Mouse (Mus musculus) gastrocnemius, adult 18-20 months (tissue): ENCODE measurements around the gene Phlda1. TPM values are rescaled to one million over a fixed set of nuclear protein-coding genes. Genes with fewer than 3 reads are reported as not detected.

ENCODE experiments used
- DNase-seq: peaks from one replicate; pipeline ENCODE4 v3.0.0; 2021; ENCODE audit warnings: low spot score
- total RNA-seq, 2 experiments: library from RNA; stranded (reverse); gene quantifications; 2 replicates each; pipeline ENCODE4 v1.2.3; 2021

The Phlda1 gene
- total RNA-seq, 2 experiments from 2014 or later: 2.7 to 4.7 TPM

- no peak for DNase-seq
Observed at GRCm38 (mm10) chr10:111527057-111527456, 21.0 kb downstream of the Phlda1 start.

- no peak for DNase-seq
Observed at GRCm38 (mm10) chr10:111527613-111528012, 21.5 kb downstream of the Phlda1 start.

- DNase-seq: no peak
Observed at GRCm38 (mm10) chr10:111528283-111528682, 22.2 kb downstream of the Phlda1 start.

- DNase-seq: no peak
Observed at GRCm38 (mm10) chr10:111530398-111530797, 24.3 kb downstream of the Phlda1 start.

GRCm38 (mm10) chr10:111534691-111535090 lies 28.6 kb downstream of the Phlda1 start:
- DNase-seq: no peak

- no peak for DNase-seq
Observed at GRCm38 (mm10) chr10:111537410-111537809, 31.3 kb downstream of the Phlda1 start.

- no peak for DNase-seq
Observed at GRCm38 (mm10) chr10:111539724-111540324, 33.7 kb downstream of the Phlda1 start.

- no peak for DNase-seq
Observed at GRCm38 (mm10) chr10:111540678-111541077, 34.6 kb downstream of the Phlda1 start.

GRCm38 (mm10) chr10:111543106-111543505 lies 37.0 kb downstream of the Phlda1 start:
- DNase-seq: no peak

GRCm38 (mm10) chr10:111543781-111544260 lies 37.7 kb downstream of the Phlda1 start:
- DNase-seq: peak; percentile 43

GRCm38 (mm10) chr10:111544311-111544710 lies 38.2 kb downstream of the Phlda1 start:
- DNase-seq: no peak

- no peak for DNase-seq
Observed at GRCm38 (mm10) chr10:111545648-111546047, 39.6 kb downstream of the Phlda1 start.

- DNase-seq: peak; percentile 83
Observed at GRCm38 (mm10) chr10:111547881-111548372, 41.8 kb downstream of the Phlda1 start.

- DNase-seq: peak; percentile 91
Observed at GRCm38 (mm10) chr10:111550075-111550695, 44.1 kb downstream of the Phlda1 start.

GRCm38 (mm10) chr10:111553695-111554094 lies 47.6 kb downstream of the Phlda1 start:
- DNase-seq: no peak

GRCm38 (mm10) chr10:111554651-111555050 lies 48.6 kb downstream of the Phlda1 start:
- no peak for DNase-seq

GRCm38 (mm10) chr10:111558211-111558610 lies 52.1 kb downstream of the Phlda1 start:
- DNase-seq: no peak

Other genes starting within 250 kb of the Phlda1 start
- 1 to 10 TPM; 1.4 to 1.6 TPM for gene Bbs10, start 207.6 kb upstream of the Phlda1 start, total RNA-seq
- 10 to 100 TPM; 63.4 to 69.3 TPM for gene Nap1l1, start 33.1 kb upstream of the Phlda1 start, total RNA-seq